Mouse (Mus musculus) midbrain, embryonic 16.5 days (tissue): ENCODE results near the gene Ubtf. TPM values are rescaled to one million over a fixed set of nuclear protein-coding genes. Genes with fewer than 3 reads are reported as not detected.
"Not testable (repeated sequence)": the region's sequence is repeated elsewhere in the genome, so short reads cannot be mapped to it uniquely, and the experiment has no call there.

Source experiments
- ATAC-seq: fragments of 200-750 bp; cut with Nextera tagmentation; 2 replicates; pipeline ENCODE4 v1.8.0; 2017; ENCODE audit warnings: moderate TSS enrichment
- H3K27ac ChIP-seq: fragments of 300-500 bp; sonication (generic); 2 replicates; pipeline ENCODE4 v1.5.1; 2014; ENCODE audit warnings: mild to moderate bottlenecking, low read length, mixed read lengths
- H3K27me3 ChIP-seq: fragments of 300-500 bp; sonication (generic); 2 replicates; pipeline ENCODE4 v1.6.1; 2014; ENCODE audit warnings: low read depth, low read length, mixed read lengths; ENCODE audit not compliant: control insufficient read depth, insufficient read depth
- H3K36me3 ChIP-seq: fragments of 300-500 bp; sonication (generic); 2 replicates; pipeline ENCODE4 v1.6.1; 2014; ENCODE audit warnings: mild to moderate bottlenecking, low read length, moderate library complexity, mixed read lengths; ENCODE audit not compliant: control insufficient read depth, insufficient read depth
- H3K4me1 ChIP-seq: fragments of 300-500 bp; sonication (generic); 2 replicates; pipeline ENCODE4 v1.6.1; 2014; ENCODE audit warnings: mild to moderate bottlenecking, low read length, mixed read lengths; ENCODE audit not compliant: control insufficient read depth, insufficient read depth
- H3K4me2 ChIP-seq: fragments of 300-500 bp; sonication (generic); 2 replicates; pipeline ENCODE4 v1.6.1; 2014; ENCODE audit warnings: mild to moderate bottlenecking, low read length, mixed read lengths
- H3K4me3 ChIP-seq: fragments of 300-500 bp; sonication (generic); 2 replicates; pipeline ENCODE4 v1.5.1; 2014; ENCODE audit warnings: low read depth, mild to moderate bottlenecking, low read length, moderate library complexity, mixed read lengths
- H3K9ac ChIP-seq: fragments of 300-500 bp; sonication (generic); 2 replicates; pipeline ENCODE4 v1.6.1; 2014; ENCODE audit warnings: low read depth, low read length, mixed read lengths
- H3K9me3 ChIP-seq: fragments of 300-500 bp; sonication (generic); replicated peaks from 2 replicates; pipeline ENCODE4 v1.6.1; 2014; ENCODE audit warnings: mild to moderate bottlenecking, low read length, mixed read lengths; ENCODE audit not compliant: control insufficient read depth, poor library complexity, severe bottlenecking
- WGBS: fragments of 180-500 bp; shearing (Covaris S2); extraction: QIAGEN DNeasy Blood & Tissue Kit; methylation state at CpG from one replicate; pipeline ENCODE4 v1.1.7; 2014; 5-methylcytosine and 5-hydroxymethylcytosine counted together
- polyA plus RNA-seq: library from polyadenylated mRNA; unstranded; fragments of >200 nt; fragmentation: Nextera tagmentation; extraction: Ambion mirVana; gene quantifications from 2 replicates; pipeline ENCODE4 v1.2.1, GENCODE M21; 2015

Gene Ubtf
- polyA plus RNA-seq, 1 experiment from 2014 or later, result 70.1 TPM

DNA sequence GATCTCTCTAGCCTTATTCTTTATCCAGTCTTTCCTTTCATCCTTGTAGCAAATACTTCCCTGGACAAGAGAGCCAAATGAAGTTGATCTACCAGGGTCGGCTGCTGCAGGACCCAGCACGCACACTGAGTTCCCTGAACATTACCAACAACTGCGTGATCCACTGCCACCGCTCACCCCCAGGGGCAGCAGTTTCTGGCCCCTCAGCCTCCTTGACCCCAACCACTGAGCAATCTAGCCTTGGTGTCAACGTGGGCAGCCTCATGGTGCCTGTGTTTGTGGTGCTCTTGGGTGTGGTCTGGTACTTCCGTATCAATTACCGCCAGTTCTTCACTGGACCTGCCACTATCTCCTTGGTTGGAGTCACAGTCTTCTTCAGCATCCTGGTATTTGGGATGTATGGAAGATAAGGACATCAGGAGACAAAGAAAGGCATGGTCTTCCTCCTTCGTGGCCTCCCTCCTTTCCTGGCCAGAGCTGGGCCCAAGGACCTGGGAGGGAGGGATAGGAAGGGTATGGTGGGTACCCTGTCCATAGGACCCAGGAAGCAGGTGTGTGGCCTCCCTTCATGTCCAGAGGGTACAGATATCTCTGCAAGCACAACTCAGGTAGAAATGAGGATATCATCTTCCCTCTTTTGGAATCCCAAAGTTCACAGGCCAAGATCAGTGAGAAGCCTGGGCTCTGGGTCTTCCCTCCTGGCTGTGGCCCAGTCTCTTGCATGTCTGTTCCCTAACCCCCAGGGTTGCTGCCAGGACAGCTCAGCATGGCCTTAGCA lies 31.3 kb downstream of the Ubtf start:
- peaks cover 20% of the 10 kb centered on the region for H3K36me3 ChIP-seq
- no peak overlapping the region for H3K4me3 ChIP-seq
- peaks cover 14% of the 10 kb centered on the region for H3K4me1 ChIP-seq
- 90% methylated on average over 8 of the region's 8 CpGs for WGBS
- no peaks in the 10 kb centered on the region for H3K27me3 ChIP-seq
- H3K4me2 ChIP-seq, result no peak overlapping the region
- H3K9me3 ChIP-seq, result no peaks in the 10 kb centered on the region
- no peak overlapping the region; the same call in 1 of the 2 replicates for H3K9ac ChIP-seq
- ATAC-seq, result no peak
- H3K27ac ChIP-seq, result no peak overlapping the region

DNA sequence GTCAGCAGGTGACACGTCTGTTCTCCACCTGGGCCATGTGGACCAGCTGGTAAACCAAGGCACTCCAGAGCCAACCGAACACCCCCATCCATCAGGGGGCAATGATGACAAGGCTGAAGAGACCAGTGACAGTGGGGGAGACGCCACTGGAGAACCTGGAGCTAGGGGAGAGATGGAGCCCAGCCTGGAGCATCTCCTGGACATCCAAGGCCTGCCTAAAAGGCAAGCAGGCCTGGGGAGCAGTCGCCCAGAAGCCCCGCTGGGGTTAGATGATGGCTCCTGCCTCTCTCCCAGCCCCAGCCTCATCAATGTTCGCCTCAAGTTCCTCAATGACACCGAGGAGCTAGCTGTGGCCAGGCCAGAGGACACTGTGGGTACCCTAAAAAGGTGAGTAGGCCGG lies 32.1 kb downstream of the Ubtf start:
- Histone ChIP-seq H3K4me1 (peaks cover 14% of the 10 kb centered on the region), H3K27ac (no peak overlapping the region), H3K4me2 (no peak overlapping the region), H3K27me3 (no peaks in the 10 kb centered on the region), H3K9me3 (no peaks in the 10 kb centered on the region), H3K4me3 (no peak overlapping the region), H3K36me3 (peaks cover 20% of the 10 kb centered on the region), H3K9ac (no peak overlapping the region; the same call in 1 of the 2 replicates)
- no peak for ATAC-seq
- WGBS, result 93% methylated on average over 8 of the region's 8 CpGs

DNA sequence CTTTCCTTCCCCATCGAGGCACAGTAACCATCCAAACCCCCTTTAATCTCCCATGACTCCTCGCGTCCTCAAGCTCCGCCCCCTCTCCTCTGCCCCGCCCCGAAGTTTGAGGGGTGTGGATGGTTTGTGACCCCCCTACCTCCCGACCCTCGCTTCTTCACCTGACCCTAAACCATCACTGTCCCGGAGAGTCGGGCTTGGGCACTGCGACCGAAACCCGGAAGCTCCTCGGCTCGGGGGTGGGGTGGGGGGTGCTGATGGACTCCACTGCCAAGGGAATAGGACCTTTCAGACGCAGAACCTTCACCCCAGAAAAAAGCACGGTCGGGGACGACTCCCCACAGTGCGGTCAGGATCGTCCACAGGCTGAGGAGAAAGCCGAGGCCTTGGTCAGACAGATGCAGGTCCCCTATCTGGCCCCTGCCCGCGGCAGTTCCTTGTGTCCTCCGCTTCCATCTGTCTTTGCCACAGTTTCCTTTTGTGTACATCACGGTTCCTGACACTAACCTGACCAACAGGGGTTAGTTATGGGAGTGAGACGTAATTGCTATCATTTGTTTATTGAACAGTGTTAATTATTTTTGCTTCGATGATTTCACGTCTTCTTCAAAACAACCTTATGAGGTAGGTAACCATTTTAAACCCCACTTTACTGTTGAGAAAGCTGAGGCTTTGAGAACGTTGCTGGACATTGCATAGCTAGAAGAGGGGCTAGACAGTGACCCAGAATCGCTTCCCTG lies 34.3 kb downstream of the Ubtf start:
- peaks cover 3% of the 10 kb centered on the region; the same call in 1 of the 2 replicates for H3K36me3 ChIP-seq
- peak; percentile 68 for ATAC-seq
- no peaks in the 10 kb centered on the region for H3K9me3 ChIP-seq
- H3K27ac ChIP-seq, result peak overlapping the region; percentile 80
- no peaks in the 10 kb centered on the region for H3K27me3 ChIP-seq
- H3K4me3 ChIP-seq, result peak overlapping the region; percentile 60
- WGBS, result 4% methylated on average over 31 of the region's 31 CpGs
- peaks cover 14% of the 10 kb centered on the region for H3K4me1 ChIP-seq
- H3K9ac ChIP-seq, result peak overlapping the region; percentile 86
- peak overlapping the region; percentile 86 for H3K4me2 ChIP-seq

DNA sequence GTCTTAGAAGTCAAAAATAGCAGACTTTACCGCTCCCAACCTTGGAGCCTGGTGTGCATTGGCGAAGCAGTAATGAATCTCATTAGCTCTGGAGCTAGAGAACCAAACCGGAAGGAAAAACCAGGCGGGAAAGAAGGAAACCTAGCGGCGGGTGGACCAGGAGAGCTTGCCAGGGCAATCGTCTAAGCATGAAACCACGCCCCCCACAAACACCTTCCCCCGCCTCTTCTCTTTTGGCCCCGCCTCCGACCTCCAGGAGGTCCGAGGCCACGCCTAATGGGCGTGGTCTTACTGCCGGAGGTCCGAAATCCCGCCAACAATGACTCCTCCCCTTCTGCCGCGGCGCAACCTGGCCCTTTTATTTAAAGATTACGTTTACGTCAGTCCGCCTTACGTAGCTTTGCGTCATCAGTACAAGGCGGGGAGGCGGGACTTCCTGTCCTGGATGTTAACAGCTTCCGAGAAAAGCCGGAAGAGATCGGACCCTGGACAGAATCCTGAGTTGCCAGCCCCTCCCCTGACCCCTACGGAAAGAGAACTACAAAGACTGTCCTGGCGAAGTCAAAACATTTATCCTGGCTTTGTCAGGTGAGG lies 34.9 kb downstream of the Ubtf start, which contains the start of gene Tmub2:
Tmub2 (plus strand) TSS at position 431 of the 594 bp plus-strand sequence.
- H3K9ac ChIP-seq, result peak within 1 kb of the TSS; percentile 86

DNA sequence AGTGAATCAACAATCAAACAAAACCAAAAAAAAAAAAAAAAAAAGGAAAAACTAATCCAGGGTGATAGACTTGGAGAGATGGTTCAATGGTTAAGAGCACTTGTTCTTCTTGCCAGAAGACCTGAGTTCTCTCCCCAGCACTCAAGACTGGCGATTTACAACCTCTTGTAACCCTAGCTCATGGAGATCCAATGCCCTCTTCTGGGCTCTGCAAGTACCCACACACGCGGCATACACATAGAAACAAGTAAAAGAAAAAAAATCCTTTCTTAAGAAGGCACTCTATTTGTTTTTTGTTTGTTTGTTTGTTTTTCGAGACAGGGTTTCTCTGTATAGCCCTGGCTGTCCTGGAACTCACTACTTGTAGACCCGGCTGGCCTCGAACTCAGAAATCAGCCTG lies 35.6 kb downstream of the Ubtf start:
- Histone ChIP-seq H3K27ac (peak overlapping the region; percentile 80), H3K4me2 (peak overlapping the region; percentile 51), H3K9me3 (no peaks in the 10 kb centered on the region), H3K4me1 (peaks cover 14% of the 10 kb centered on the region), H3K9ac (no peak overlapping the region), H3K36me3 (peaks cover 3% of the 10 kb centered on the region; the same call in 1 of the 2 replicates), H3K4me3 (peak overlapping the region; percentile 60; the same call in 1 of the 2 replicates), H3K27me3 (no peaks in the 10 kb centered on the region)
- ATAC-seq, result no peak
- WGBS, result 87% methylated on average over 6 of the region's 6 CpGs

More for the DNA sequence above, 34.9 kb downstream of the Ubtf start, which contains the start of gene Tmub2:
- no peaks in the 10 kb centered on the region for H3K9me3 ChIP-seq
- H3K4me1 ChIP-seq, result peaks cover 14% of the 10 kb centered on the region
- peak within 1 kb of the TSS; percentile 86 for H3K4me2 ChIP-seq
- peak within 1 kb of the TSS; percentile 80 for H3K27ac ChIP-seq
- WGBS, result under 1% methylated on average over 32 of the region's 32 CpGs
- peaks cover 3% of the 10 kb centered on the region; the same call in 1 of the 2 replicates for H3K36me3 ChIP-seq
- no peaks in the 10 kb centered on the region for H3K27me3 ChIP-seq
- peak; percentile 89 for ATAC-seq
- H3K4me3 ChIP-seq, result peak within 1 kb of the TSS; percentile 60

DNA sequence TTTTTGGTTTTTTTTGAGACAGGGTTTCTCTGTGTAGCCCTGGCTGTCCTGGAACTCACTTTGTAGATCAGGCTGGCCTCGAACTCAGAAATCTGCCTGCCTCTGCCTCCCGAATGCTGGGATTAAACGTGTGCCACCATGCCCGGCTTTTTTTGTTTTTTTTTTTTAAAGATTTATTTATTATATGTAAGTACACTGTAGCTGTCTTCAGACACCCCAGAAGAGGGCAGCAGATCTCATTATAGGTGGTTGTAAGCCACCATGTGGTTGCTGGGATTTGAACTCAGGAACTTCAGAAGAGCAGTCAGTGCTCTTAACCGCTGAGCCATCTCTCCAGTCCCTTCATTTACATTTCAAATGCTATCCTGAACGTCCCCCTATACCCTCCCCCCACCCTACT lies 39.3 kb downstream of the Ubtf start:
- H3K4me2 ChIP-seq, H3K27me3 ChIP-seq, H3K27ac ChIP-seq, H3K36me3 ChIP-seq, H3K9ac ChIP-seq, H3K9me3 ChIP-seq, H3K4me3 ChIP-seq, ATAC-seq, H3K4me1 ChIP-seq: not testable (repeated sequence)
- WGBS, result 74% methylated on average over 6 of the region's 6 CpGs

DNA sequence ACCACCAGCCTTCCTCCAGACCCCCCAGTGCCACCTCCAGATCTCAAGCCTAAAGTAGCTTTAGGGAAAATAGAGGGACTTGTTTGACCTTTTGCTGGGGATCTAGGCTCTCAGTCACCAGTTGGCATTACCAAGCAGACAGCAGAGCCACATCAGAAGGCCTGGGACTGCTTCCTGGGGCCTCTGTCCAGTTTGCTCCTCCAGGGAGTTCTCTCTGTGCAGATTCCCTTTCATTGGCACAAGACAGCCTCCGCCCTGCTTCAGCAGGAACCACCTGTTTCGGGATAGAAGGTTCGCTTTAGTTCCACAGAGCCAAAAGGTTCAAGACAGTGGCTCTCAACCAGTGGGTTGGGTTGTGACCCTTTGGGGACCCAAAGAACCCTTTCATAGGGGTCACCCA lies 39.9 kb downstream of the Ubtf start:
- Histone ChIP-seq H3K27me3 (no peaks in the 10 kb centered on the region), H3K4me2 (no peak overlapping the region), H3K27ac (no peak overlapping the region), H3K9me3 (no peaks in the 10 kb centered on the region), H3K36me3 (no peaks in the 10 kb centered on the region), H3K9ac (no peak overlapping the region), H3K4me3 (no peak overlapping the region), H3K4me1 (peaks cover 8% of the 10 kb centered on the region; the same call in 1 of the 2 replicates)
- WGBS, result 96% methylated on average over 3 of the region's 3 CpGs
- no peak for ATAC-seq

DNA sequence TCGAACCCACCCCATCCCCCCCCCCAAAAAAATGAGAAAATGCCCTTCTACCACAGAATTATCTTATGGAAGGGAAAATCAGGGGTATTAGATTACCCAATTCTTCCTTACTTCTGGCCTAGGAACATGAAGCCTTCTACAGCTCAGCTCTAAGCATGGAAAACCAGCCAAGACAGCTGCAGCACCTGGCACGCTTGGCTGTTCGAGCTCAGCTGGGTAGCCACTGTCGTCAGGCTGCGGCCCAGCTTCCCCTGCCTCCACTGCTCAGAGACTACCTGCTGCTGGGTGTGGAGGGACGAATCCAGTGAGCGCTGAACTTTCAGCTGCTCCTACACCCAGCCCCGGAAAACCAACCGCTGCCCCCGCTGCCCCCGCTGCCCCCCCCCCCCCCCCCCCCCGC lies 41.8 kb downstream of the Ubtf start:
- no peak overlapping the region for H3K4me2 ChIP-seq
- H3K4me1 ChIP-seq, result peaks cover 8% of the 10 kb centered on the region; the same call in 1 of the 2 replicates
- H3K27me3 ChIP-seq, result no peaks in the 10 kb centered on the region
- 40% methylated on average over 10 of the region's 12 CpGs for WGBS
- no peak overlapping the region for H3K9ac ChIP-seq
- no peak overlapping the region for H3K4me3 ChIP-seq
- no peaks in the 10 kb centered on the region for H3K9me3 ChIP-seq
- H3K36me3 ChIP-seq, result no peaks in the 10 kb centered on the region
- ATAC-seq, result no peak
- H3K27ac ChIP-seq, result no peak overlapping the region
